Mouse (Mus musculus) E14TG2a.4 (cell line): Measurements from ENCODE around the gene Cmss1.

ENCODE experiments used
- CTCF ChIP-seq: conservative IDR thresholded peaks from 2 replicates; pipeline ENCODE4 v1.5.1; 2014; ENCODE audit warnings: low read length
- POU5F1 ChIP-seq: IDR thresholded peaks from 2 replicates; pipeline ENCODE4 v1.6.1; 2014; ENCODE audit warnings: low read length, borderline replicate concordance

DNA sequence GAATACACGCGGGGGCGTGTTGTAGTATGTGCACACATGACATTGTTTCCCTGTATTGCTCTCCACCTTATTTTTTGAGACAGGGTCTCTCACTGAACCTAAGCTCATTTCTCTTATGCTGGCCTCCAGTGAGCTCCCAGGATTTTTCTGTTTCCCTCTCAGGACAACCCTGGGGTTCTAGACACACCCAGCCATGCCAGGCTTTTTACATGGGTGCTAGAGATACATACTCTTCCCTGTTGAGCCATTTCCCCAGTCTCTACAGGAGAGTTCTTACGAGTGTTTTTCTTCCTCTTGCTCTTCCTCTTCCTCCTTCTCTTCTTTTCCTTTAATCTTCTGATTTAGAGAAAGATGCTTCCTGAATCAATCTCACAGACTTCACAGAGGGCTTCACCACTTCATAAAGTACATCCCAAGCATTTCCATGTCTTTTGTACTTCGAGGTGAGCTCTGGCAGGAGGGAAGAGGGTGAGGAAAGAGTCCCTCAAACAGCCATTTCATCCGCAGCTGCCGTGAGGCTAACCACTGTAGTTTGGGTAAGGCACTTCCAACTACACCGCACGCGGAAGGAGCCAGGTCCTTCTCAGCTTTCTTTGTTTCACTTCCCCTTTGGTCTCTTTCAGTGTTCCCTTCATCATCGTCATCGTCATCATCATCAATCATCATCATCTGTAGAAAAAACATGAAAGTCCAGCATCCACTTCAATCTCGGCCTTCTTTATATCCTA is 347.1 kb downstream of the Cmss1 start:
- TF ChIP-seq CTCF (no peak), POU5F1 (no peak)
